Mouse (Mus musculus): Measurements from ENCODE around the gene Antxr2.

Antxr2 gene

GRCm38 (mm10) chr5:98030902-98031641 lies at the start of gene Antxr2:
TSS of gene Antxr2 (minus strand) at chr5:98031043.
- peak in 1 of 2 experiments; percentile 73 for DNase-seq

DNA sequence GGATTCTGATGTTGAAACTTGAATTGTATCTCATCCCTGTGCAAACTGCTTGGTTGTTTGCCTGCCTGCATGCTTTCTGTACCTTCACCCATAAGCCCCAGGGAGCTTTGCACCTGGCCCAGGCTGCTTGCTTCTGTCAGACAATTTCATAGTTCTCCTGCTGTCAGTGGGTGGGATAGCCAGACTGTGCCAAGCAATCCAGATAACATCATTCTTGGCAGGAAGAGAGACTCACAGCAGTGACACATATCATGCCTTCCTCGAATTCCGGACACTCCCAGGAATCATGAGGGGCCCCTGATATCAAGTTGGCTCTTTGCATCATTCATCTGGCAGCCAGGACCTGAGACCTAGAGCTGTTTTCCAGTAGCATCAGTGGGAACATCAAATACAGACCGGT lies 45.8 kb upstream of the Antxr2 start:
- no peak for DNase-seq

GRCm38 (mm10) chr5:98069191-98069590 lies 38.3 kb upstream of the Antxr2 start:
- DNase-seq: no peak

GRCm38 (mm10) chr5:98055275-98055674 lies 24.4 kb upstream of the Antxr2 start:
- no peak for DNase-seq

- no peak for DNase-seq
Measured at GRCm38 (mm10) chr5:98054834-98055233, 24.0 kb upstream of the Antxr2 start.

GRCm38 (mm10) chr5:98034928-98035327 lies 4.1 kb upstream of the Antxr2 start:
- DNase-seq: no peak

DNA sequence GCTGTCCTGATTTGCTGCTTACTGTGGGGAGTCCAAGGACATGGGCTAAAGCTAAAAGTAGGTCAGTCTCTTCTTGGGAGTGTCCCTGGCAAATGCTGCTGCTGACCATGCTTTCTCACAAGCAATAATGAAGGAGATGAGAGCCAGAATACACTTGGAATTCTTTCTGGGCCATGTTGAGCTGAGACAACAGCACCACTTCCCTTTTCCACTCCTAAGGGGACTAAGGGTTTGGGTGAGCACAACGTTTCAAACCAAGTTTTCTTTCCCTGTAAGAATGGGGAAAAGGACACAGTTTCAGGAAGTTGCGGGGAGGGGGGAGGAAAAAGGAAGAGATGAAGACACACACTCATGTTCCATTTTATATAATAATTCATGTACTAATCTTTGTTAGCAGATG lies 3.4 kb upstream of the Antxr2 start:
- DNase-seq: no peak

DNA sequence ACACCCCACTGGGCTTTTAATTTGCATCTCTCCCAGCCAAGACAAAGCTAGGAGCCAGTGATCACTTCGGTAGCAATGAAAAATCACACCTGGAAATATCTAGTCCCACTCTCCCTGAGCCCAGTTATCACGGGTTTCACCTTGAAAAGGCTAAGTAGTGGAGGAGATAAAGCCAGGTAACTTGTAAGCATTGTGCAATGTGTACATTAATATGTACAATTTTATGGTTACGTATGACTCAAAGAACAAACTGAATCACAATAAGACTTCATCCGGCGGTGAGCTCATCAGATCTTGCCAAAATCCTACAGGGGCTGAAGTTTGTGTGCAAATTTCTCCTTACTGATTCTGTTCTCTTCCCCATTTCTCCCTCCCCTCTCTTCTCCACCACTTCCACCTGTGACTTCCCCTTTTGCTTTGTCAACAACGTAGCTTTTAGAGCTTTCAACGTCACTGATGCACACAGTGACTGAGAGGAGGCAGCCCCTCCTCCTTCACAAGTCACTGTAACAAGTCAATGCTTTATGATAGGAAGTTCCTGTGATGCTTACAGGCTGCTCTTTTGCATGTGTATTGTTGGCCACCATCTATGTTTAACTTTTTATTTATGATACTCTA lies 2.1 kb upstream of the Antxr2 start:
- no peak for DNase-seq

DNA sequence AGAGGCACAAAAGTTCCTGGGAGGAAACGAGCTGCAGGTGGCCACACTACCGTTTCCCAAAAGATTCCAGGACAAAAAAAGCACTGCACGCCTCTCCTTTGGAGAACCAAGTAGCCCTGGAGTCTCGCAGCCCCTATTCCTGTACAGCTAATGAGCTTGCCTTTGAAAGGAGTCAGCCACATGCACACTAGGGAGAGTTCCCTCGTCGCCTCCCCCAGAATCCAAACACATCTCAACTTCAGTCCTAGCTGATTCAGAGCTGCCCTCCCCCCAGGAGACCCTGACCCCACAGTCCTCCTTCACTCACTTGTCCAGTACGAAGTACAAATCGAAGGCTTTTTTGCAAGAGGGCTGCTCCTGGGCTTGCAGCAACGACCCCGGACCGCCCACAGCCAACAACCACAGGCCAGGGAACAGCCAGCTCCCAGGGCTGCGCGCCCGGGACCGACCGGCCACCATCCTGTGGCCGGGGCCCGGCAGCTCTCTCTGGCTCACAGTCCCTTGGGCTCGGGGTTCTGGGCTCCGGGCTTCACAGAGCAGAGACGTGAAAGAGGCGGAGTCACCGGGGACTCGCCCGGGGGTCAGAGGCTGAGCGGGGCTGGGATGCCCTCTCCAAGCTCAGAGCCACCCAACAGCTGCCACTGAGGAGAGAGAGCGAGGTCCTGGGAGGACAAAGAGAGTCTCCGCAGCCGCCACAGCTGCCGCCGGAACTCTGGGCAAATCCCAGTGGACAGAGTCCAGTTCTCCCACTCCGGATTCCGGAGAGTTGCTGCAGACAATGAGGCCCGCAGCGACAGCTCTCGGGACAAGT lies 547 bp downstream of the Antxr2 start:
- DNase-seq: peak; percentile 71 to 83

DNA sequence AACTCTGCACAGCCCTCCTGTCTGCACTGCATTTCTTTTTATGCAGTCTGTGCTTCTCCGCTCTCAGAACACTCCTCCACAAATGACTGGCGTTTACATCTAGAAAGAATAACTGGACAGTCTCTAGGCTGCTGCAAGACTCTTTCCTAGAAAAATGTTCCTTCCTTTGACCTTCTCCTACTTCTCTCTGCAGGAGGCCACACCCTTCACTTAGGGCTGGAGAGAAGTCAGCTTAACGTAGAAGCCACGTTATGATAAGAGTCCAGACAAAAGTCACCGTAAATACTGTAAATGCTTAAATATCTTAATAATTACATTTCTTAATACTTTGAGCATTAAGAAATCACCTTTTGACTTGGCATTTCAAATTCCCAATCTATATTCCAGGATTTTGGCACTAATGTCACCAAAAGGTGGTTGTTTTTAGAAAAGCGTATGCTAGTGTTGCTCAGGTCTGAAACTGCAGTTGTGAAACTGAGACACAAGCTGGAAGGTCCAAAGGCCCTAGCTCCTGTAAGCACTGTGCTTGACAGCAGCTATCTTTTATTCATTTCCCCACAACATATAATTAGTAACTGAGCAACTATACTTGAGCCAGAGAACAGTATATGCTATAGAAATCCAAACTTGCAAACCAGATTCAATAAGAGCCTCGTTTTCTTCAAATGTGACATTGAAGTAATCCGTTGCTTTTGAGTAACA lies 3.0 kb downstream of the Antxr2 start:
- DNase-seq: no peak

GRCm38 (mm10) chr5:98025921-98026320 lies 4.9 kb downstream of the Antxr2 start:
- DNase-seq: no peak

GRCm38 (mm10) chr5:98024545-98024944 lies 6.3 kb downstream of the Antxr2 start:
- no peak for DNase-seq

- DNase-seq: no peak
Measured at GRCm38 (mm10) chr5:98021518-98021917, 9.3 kb downstream of the Antxr2 start.

GRCm38 (mm10) chr5:98020658-98021057 lies 10.2 kb downstream of the Antxr2 start:
- DNase-seq: no peak

- no peak for DNase-seq
Measured at GRCm38 (mm10) chr5:98019396-98019795, 11.4 kb downstream of the Antxr2 start.

GRCm38 (mm10) chr5:98018162-98018561 lies 12.7 kb downstream of the Antxr2 start:
- DNase-seq: no peak

- peak; percentile 12 to 13 for DNase-seq
Measured at GRCm38 (mm10) chr5:98016247-98017203, 14.3 kb downstream of the Antxr2 start.

GRCm38 (mm10) chr5:98005751-98006150 lies 25.1 kb downstream of the Antxr2 start:
- DNase-seq: no peak

DNA sequence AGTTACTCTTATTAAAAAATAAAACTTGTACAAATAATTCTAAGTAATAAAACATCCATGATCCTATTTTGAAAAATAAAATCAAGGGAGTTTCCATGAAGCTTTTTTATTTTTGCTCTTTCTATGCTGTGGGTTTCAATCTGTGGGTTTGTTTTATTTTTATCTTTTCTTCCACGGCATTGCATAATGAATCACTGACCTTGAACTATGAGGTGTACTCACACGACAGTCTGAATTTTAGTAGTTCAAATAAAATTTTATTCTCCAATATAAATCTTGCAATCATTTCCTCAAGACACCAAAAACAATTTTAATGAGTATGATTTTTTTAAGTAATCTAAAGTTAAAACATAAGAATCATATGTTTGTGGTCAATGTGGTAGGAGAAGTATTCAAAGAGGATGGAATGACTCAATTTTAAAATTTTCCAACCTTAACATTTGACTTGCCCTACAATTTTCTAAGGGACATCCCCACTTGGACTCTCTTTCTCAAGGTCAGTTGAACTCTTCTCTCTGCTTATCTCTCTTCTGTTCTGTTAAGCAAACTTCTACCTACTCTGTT lies 31.5 kb downstream of the Antxr2 start:
- no peak for DNase-seq

DNA sequence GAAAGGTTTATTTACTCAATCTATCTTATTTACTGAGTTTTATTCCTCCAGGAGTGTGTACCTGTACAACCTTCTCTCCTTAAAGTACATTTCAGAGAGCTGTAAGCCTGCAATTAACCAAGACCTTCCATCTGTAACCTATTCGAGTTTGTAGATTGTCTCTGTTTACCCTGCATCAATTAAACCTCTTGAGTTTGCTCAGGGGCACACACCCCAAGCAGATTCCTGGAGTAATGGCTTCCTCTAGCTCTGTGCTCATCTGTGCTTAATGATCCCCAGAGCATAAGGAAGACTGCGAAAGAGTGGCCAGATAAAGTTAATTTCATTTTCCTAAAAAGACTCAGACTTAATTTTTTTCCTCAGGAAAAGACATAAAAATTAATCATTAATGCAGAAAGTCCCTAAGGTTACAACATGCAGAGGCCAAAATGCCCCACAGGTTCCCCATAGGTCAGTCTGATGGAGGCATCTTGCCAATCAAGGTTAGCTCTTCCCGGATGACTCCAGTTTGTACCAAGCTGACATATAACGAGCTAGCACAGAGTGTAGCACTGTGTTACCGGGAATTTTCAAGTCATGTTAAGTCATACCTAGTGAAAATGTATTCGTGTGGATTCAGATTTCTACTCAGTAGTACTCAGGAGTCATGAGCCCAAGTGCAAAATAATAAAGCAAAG lies 34.2 kb downstream of the Antxr2 start:
- DNase-seq: no peak

GRCm38 (mm10) chr5:97995881-97996280 lies 35.0 kb downstream of the Antxr2 start:
- DNase-seq: no peak

Measured in kidney, postnatal 4 days (tissue).